Mouse (Mus musculus): ENCODE measurements around the gene Gm11114. TPM values are rescaled to one million over a fixed set of nuclear protein-coding genes. Genes with fewer than 3 reads are reported as not detected.

Gene Gm11114
- polyA plus RNA-seq (2012; rRNA removed), result not detected in 2 replicates

DNA sequence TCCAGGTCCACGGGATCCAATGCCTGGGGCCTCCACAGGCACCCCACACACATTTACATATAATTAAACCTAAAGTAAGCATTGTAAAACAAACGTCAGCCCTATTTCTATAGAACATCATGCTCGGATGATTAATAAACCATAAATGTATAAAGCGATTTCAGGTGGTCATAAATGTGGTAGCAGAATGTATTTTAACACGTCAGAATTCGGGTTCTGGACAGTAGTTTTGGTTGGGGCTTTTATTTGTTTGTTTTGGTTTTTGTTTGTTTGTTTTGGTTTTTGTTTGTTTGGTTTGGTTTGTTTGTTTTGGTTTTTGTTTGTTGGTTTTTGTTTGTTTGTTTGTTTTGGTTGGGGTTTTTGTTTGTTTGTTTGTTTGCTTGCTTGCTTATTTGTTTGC lies at the start of gene Gm11114:
Gm11114 (plus strand) TSS at position 301 of the 400 bp plus-strand sequence.

GRCm38 (mm10) chr9:85327242-85328211 lies 15.0 kb downstream of the Gm11114 start, which contains the start of gene Tent5a:
Gene Tent5a (minus strand): TSS chr9:85327348.

Other genes with a start within 250 kb of the Gm11114 start
- gene Tent5a, start 14.6 kb downstream of the Gm11114 start, polyA plus RNA-seq (2012; rRNA removed), result 23.8 and 26.4 TPM in 2 replicates